Comparison of ENCODE assay signal across 20 mouse cellular contexts in the genomic region with DNA sequence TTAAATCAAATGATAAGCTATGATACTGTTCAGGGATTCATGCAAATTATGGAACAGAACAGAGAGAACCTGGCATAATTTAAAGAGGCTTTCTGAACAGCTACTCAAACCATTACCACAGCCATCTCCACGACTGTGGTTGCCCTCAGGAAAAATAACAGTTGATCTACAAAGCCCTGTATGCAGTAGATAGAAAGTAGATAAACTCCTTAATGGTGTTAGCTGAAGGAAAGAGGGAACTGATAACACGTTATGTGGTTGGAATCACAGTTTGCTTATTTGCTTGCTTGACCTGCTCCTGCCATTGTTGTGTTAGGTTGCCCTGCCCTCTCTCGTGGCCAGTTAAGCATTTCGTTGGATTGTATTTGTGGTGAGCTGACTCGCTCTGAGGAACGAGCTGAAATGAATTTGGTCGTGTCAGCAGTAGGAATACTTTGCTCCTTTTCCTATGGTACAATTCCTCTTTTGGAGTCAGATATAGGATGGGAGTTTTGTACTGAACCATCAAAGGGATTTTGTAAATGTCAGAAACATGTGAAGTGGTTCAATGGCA. TPM values are rescaled to one million over a fixed set of nuclear protein-coding genes. Genes with fewer than 3 reads are reported as not detected.
DNase-seq lines count a peak whose midpoint lies in the region; ATAC-seq and TF ChIP-seq lines count a peak whose summit lies in the region.
"Had no signal": no experiment of that assay in that cellular context is flagged by ENCODE, and none has a peak within 500 bp of the region (broad histone marks: within the 10 kb centered on the region; RNA-seq: fewer than 3 reads in every experiment).

No protein-coding gene starts in this region.

- no peak overlapping the region for H3K4me2 ChIP-seq in hindbrain, embryonic 11.5 days (replicated peaks; ENCODE audit: low read depth, low read length)
- H3K4me2 ChIP-seq: embryonic facial prominence, embryonic 12.5 days; heart, embryonic 12.5 days; hindbrain, embryonic 12.5 days had no signal

- CTCF ChIA-PET in Patski (lab: Charles Lee): interaction anchor here (0.8 to 2.2 kb wide), 4 partner anchors 14 to 109 kb away, joined by 3 to 9 read pairs (median 4); no protein-coding TSS in a partner anchor

- 0 out of 2 replicates have a peak overlapping the region, but pooled peaks have one; percentile 11 for H3K9ac ChIP-seq in hindbrain, embryonic 11.5 days (ENCODE audit: low read depth, low read length)
- H3K9ac ChIP-seq: embryonic facial prominence, embryonic 12.5 days; heart, embryonic 12.5 days; hindbrain, embryonic 12.5 days had no signal

- H3K4me3 ChIP-seq in hindbrain, embryonic 11.5 days (ENCODE audit: low read depth, low read length): no peak overlapping the region
- no peak overlapping the region for H3K4me3 ChIP-seq in hindbrain, embryonic 10.5 days
- H3K4me3 ChIP-seq: embryonic facial prominence, embryonic 12.5 days; forebrain, embryonic 10.5 days; gastrocnemius, adult 2 months; heart, embryonic 12.5 days; hindbrain, embryonic 12.5 days had no signal

- POLR2A ChIA-PET in Patski (lab: Charles Lee): interaction anchor here (0.6 to 1.1 kb wide), 3 partner anchors 16 to 92 kb away, joined by 3 read pairs; no protein-coding TSS in a partner anchor

- no peaks in the 10 kb centered on the region for H3K27me3 ChIP-seq in hindbrain, embryonic 11.5 days (ENCODE audit: control insufficient read depth, insufficient read depth, low read length)
- H3K27me3 ChIP-seq in hindbrain, embryonic 10.5 days (ENCODE audit: insufficient read depth, poor library complexity, severe bottlenecking): no peaks in the 10 kb centered on the region
- no peaks in the 10 kb centered on the region for H3K27me3 ChIP-seq in Patski
- H3K27me3 ChIP-seq: embryonic facial prominence, embryonic 12.5 days; heart, embryonic 12.5 days; hindbrain, embryonic 12.5 days had no signal

- no peaks in the 10 kb centered on the region for H3K4me1 ChIP-seq in hindbrain, embryonic 11.5 days (replicated peaks; ENCODE audit: control insufficient read depth, insufficient read depth, low read length)
- no peaks in the 10 kb centered on the region for H3K4me1 ChIP-seq in hindbrain, embryonic 10.5 days (replicated peaks)
- H3K4me1 ChIP-seq: forebrain, embryonic 10.5 days; heart, embryonic 12.5 days; hindbrain, embryonic 12.5 days had no signal

- no peak for ATAC-seq in hindbrain, embryonic 11.5 days (ENCODE audit: low FRiP score)
- ATAC-seq in Patski: peak; percentile 83
- ATAC-seq: forebrain, embryonic 14.5 days; hindbrain, embryonic 16.5 days; inflammation-experienced regulatory T-cells, adult 6 months had no signal

- no peak for DNase-seq in hindbrain, embryonic 11.5 days (ENCODE audit: low spot score)
- DNase-seq in hindbrain, embryonic 10.5 days (ENCODE audit: low spot score): no peak
- DNase-seq in 416B (ENCODE audit: low read depth) (peak; percentile 35), Patski (ENCODE audit: low read depth, low spot score) (no peak)
- DNase-seq in right cerebral cortex, postnatal 4 days: no peak
- no peak for DNase-seq in embryo, embryonic 11 days
- no peak for DNase-seq in retina, embryonic 14.5 days (ENCODE audit: low spot score)
- DNase-seq: adrenal gland, adult 2 months; adrenal gland, postnatal 25 days; cerebellum, adult 18-20 months; cerebellum, postnatal 10 days; gastrocnemius, adult 2 months; gastrocnemius, postnatal 25 days had no signal

- in situ Hi-C loops in Patski (cut with MboI; ENCODE audit: low pct_unique_long_range_greater_than_20kb): no loop called here

- 66% methylated on average over 7 of the region's 7 CpGs for WGBS in hindbrain, embryonic 11.5 days
- 71% methylated on average over 7 of the region's 7 CpGs for WGBS in hindbrain, embryonic 10.5 days

- peak; percentile 41 for TF ChIP-seq CTCF in Patski (IDR thresholded peaks at IDR 0.05)

- no peaks in the 10 kb centered on the region for H3K9me3 ChIP-seq in hindbrain, embryonic 11.5 days (ENCODE audit: control insufficient read depth, low read length)
- H3K9me3 ChIP-seq in hindbrain, embryonic 10.5 days: no peaks in the 10 kb centered on the region
- H3K9me3 ChIP-seq: embryonic facial prominence, embryonic 12.5 days; hindbrain, embryonic 12.5 days had no signal

- H3K36me3 ChIP-seq in hindbrain, embryonic 11.5 days (ENCODE audit: control insufficient read depth, insufficient read depth, low read length): no peaks in the 10 kb centered on the region
- no peaks in the 10 kb centered on the region for H3K36me3 ChIP-seq in hindbrain, embryonic 10.5 days
- H3K36me3 ChIP-seq: embryonic facial prominence, embryonic 12.5 days; forebrain, embryonic 10.5 days; heart, embryonic 12.5 days; hindbrain, embryonic 12.5 days had no signal

- H3K27ac ChIP-seq in hindbrain, embryonic 11.5 days (ENCODE audit: low read depth, low read length): no peak overlapping the region
- no peak overlapping the region for H3K27ac ChIP-seq in hindbrain, embryonic 10.5 days
- H3K27ac ChIP-seq: embryonic facial prominence, embryonic 12.5 days; forebrain, embryonic 10.5 days; gastrocnemius, adult 2 months; hindbrain, embryonic 12.5 days had no signal

RNA-seq across cellular contexts. Expression of gene Znhit6, which starts 54.4 kb away (rescaled TPM):
- 39.5 and 43.0 TPM in 2 replicates for polyA plus RNA-seq in hindbrain, embryonic 11.5 days (2014; fragmentation: Nextera tagmentation; extraction: Ambion mirVana)
- polyA plus RNA-seq in hindbrain, embryonic 10.5 days (2016; fragmentation: Nextera tagmentation; extraction: Ambion mirVana): 32.7 and 43.3 TPM in 2 replicates
- polyA plus RNA-seq in Patski (2021): 55.9 TPM
